ENCODE assay signal across 19 mouse cellular contexts in genomic region chr10:40129134-40129533, GRCm38 (mm10). TPM values are rescaled to one million over a fixed set of nuclear protein-coding genes. Genes with fewer than 3 reads are reported as not detected.
DNase-seq lines count a peak whose midpoint lies in the region; ATAC-seq and TF ChIP-seq lines count a peak whose summit lies in the region.
"Had no signal": no experiment of that assay in that cellular context is flagged by ENCODE, and none has a peak within 500 bp of the region (broad histone marks: within the 10 kb centered on the region; RNA-seq: fewer than 3 reads in every experiment).

No protein-coding gene starts in this region.

- 0 out of 2 replicates have a peak overlapping the region, but pooled peaks have one; percentile 2 for H3K27ac ChIP-seq in embryonic facial prominence, embryonic 13.5 days
- no peak overlapping the region for H3K27ac ChIP-seq in embryonic facial prominence, embryonic 10.5 days (replicated peaks)
- no peak overlapping the region for H3K27ac ChIP-seq in liver, adult 2 months (replicated peaks; ENCODE audit: insufficient read depth, low read depth, low read length)
- peak overlapping the region; percentile 98 for H3K27ac ChIP-seq in liver, embryonic 12.5 days
- H3K27ac ChIP-seq in stomach, postnatal 0 days (replicated peaks), result no peak overlapping the region
- H3K27ac ChIP-seq: forebrain, embryonic 10.5 days; hindbrain, embryonic 13.5 days; kidney, embryonic 15.5 days; limb, embryonic 13.5 days; midbrain, embryonic 13.5 days; neural tube, embryonic 13.5 days had no signal

- TF ChIP-seq EP300 in stomach, postnatal 0 days (optimal IDR thresholded peaks at IDR 0.05), result no peak

- no peak overlapping the region for H3K4me3 ChIP-seq in embryonic facial prominence, embryonic 13.5 days
- no peak overlapping the region for H3K4me3 ChIP-seq in embryonic facial prominence, embryonic 10.5 days
- no peak overlapping the region for H3K4me3 ChIP-seq in liver, adult 2 months (ENCODE audit: insufficient read depth, low read depth, low read length)
- H3K4me3 ChIP-seq in liver, embryonic 12.5 days, result no peak overlapping the region
- H3K4me3 ChIP-seq in stomach, postnatal 0 days (ENCODE audit: low read depth, low read length), result no peak overlapping the region
- H3K4me3 ChIP-seq: forebrain, embryonic 10.5 days; hindbrain, embryonic 13.5 days; kidney, embryonic 15.5 days; limb, embryonic 13.5 days; midbrain, embryonic 13.5 days; neural tube, embryonic 13.5 days had no signal

- H3K79me2 ChIP-seq in liver, adult 2 months (ENCODE audit: control insufficient read depth, insufficient read depth, low read length), result peaks cover 13% of the 10 kb centered on the region

- no peak for TF ChIP-seq POLR2A in liver, adult 2 months (IDR thresholded peaks at IDR 0.05; ENCODE audit: extremely low read depth, insufficient read depth, low read length)

- H3K4me1 ChIP-seq in embryonic facial prominence, embryonic 13.5 days, result peaks cover 6% of the 10 kb centered on the region
- H3K4me1 ChIP-seq in embryonic facial prominence, embryonic 10.5 days, result no peaks in the 10 kb centered on the region
- peaks cover 6% of the 10 kb centered on the region for H3K4me1 ChIP-seq in liver, adult 2 months (ENCODE audit: control insufficient read depth, insufficient read depth, low read length)
- peaks cover 94% of the 10 kb centered on the region for H3K4me1 ChIP-seq in liver, embryonic 12.5 days
- H3K4me1 ChIP-seq in stomach, postnatal 0 days (replicated peaks; ENCODE audit: control insufficient read depth, insufficient read depth), result no peaks in the 10 kb centered on the region
- H3K4me1 ChIP-seq: forebrain, embryonic 10.5 days; hindbrain, embryonic 13.5 days; kidney, embryonic 15.5 days; limb, embryonic 13.5 days; midbrain, embryonic 13.5 days; neural tube, embryonic 13.5 days had no signal

- no peaks in the 10 kb centered on the region for H3K9me3 ChIP-seq in embryonic facial prominence, embryonic 13.5 days
- H3K9me3 ChIP-seq in embryonic facial prominence, embryonic 10.5 days, result no peaks in the 10 kb centered on the region
- H3K9me3 ChIP-seq in liver, embryonic 12.5 days (replicated peaks), result no peaks in the 10 kb centered on the region
- no peaks in the 10 kb centered on the region for H3K9me3 ChIP-seq in stomach, postnatal 0 days (ENCODE audit: control insufficient read depth, low read length)
- H3K9me3 ChIP-seq: forebrain, embryonic 10.5 days; hindbrain, embryonic 13.5 days; kidney, embryonic 15.5 days; limb, embryonic 13.5 days; midbrain, embryonic 13.5 days; neural tube, embryonic 13.5 days had no signal

- no peak overlapping the region for H3K9ac ChIP-seq in embryonic facial prominence, embryonic 13.5 days
- no peak overlapping the region for H3K9ac ChIP-seq in liver, adult 2 months (ENCODE audit: low read depth, low read length)
- peak overlapping the region; percentile 15; the same call in 1 of the 2 replicates for H3K9ac ChIP-seq in liver, embryonic 12.5 days
- H3K9ac ChIP-seq in stomach, postnatal 0 days (ENCODE audit: low read length), result no peak overlapping the region
- H3K9ac ChIP-seq: hindbrain, embryonic 13.5 days; kidney, embryonic 15.5 days; limb, embryonic 13.5 days; midbrain, embryonic 13.5 days; neural tube, embryonic 13.5 days had no signal

- DNase-seq in embryonic facial prominence, embryonic 10.5 days (ENCODE audit: low spot score), result no peak
- peak; percentile 12 for DNase-seq in liver, adult 2 months (ENCODE audit: extremely low read depth, low read depth, low spot score)
- no peak for DNase-seq in liver
- no peak for DNase-seq in right cerebral cortex, postnatal 14 days
- no peak for DNase-seq in thymus, postnatal 14 days
- no peak for DNase-seq in stomach, postnatal 0 days (ENCODE audit: low spot score)
- DNase-seq: adrenal gland, adult 2 months; cerebellum, postnatal 10 days; gastrocnemius, postnatal 10 days; kidney, postnatal 4 days; thymus, postnatal 25 days had no signal

- H3K27me3 ChIP-seq in embryonic facial prominence, embryonic 13.5 days, result no peaks in the 10 kb centered on the region
- H3K27me3 ChIP-seq in embryonic facial prominence, embryonic 10.5 days (replicated peaks; ENCODE audit: low read depth, poor library complexity, severe bottlenecking), result no peaks in the 10 kb centered on the region
- H3K27me3 ChIP-seq in liver, adult 2 months (ENCODE audit: control insufficient read depth, insufficient read depth, low read length), result no peaks in the 10 kb centered on the region
- H3K27me3 ChIP-seq in liver, embryonic 12.5 days (replicated peaks), result no peaks in the 10 kb centered on the region
- no peaks in the 10 kb centered on the region for H3K27me3 ChIP-seq in stomach, postnatal 0 days (ENCODE audit: control insufficient read depth, insufficient read depth, low read length)
- H3K27me3 ChIP-seq: hindbrain, embryonic 13.5 days; kidney, embryonic 15.5 days; limb, embryonic 13.5 days; midbrain, embryonic 13.5 days; neural tube, embryonic 13.5 days had no signal

- ATAC-seq in embryonic facial prominence, embryonic 13.5 days (ENCODE audit: insufficient number of reproducible peaks, insufficient read depth, low FRiP score, low TSS enrichment, low read depth), result no peak
- no peak for ATAC-seq in liver, embryonic 12.5 days
- ATAC-seq in stomach, postnatal 0 days (ENCODE audit: low FRiP score, low TSS enrichment), result no peak
- ATAC-seq: midbrain, embryonic 13.5 days had no signal

- no peak for TF ChIP-seq CTCF in liver, adult 2 months (IDR thresholded peaks at IDR 0.05; ENCODE audit: low read depth, low read length)
- no peak for TF ChIP-seq CTCF in stomach, postnatal 0 days (IDR thresholded peaks at IDR 0.05; ENCODE audit: low read depth)

- no peak overlapping the region for H3K4me2 ChIP-seq in embryonic facial prominence, embryonic 13.5 days
- H3K4me2 ChIP-seq in liver, embryonic 12.5 days, result peak overlapping the region; percentile 15
- H3K4me2 ChIP-seq in stomach, postnatal 0 days (replicated peaks; ENCODE audit: low read depth), result no peak overlapping the region
- H3K4me2 ChIP-seq: hindbrain, embryonic 13.5 days; kidney, embryonic 15.5 days; limb, embryonic 13.5 days; midbrain, embryonic 13.5 days; neural tube, embryonic 13.5 days had no signal

- H3K36me3 ChIP-seq in embryonic facial prominence, embryonic 13.5 days, result no peaks in the 10 kb centered on the region
- no peaks in the 10 kb centered on the region for H3K36me3 ChIP-seq in embryonic facial prominence, embryonic 10.5 days (replicated peaks)
- peaks cover 4% of the 10 kb centered on the region for H3K36me3 ChIP-seq in liver, adult 2 months (ENCODE audit: control insufficient read depth, insufficient read depth, low read length)
- H3K36me3 ChIP-seq in liver, embryonic 12.5 days, result peaks cover 42% of the 10 kb centered on the region
- H3K36me3 ChIP-seq in stomach, postnatal 0 days (ENCODE audit: control insufficient read depth, insufficient read depth, low read length), result no peaks in the 10 kb centered on the region
- H3K36me3 ChIP-seq: forebrain, embryonic 10.5 days; hindbrain, embryonic 13.5 days; kidney, embryonic 15.5 days; limb, embryonic 13.5 days; midbrain, embryonic 13.5 days; neural tube, embryonic 13.5 days had no signal

RNA-seq across cellular contexts. Expression of gene Slc16a10, which starts 12.9 kb away (rescaled TPM):
- 6.8 and 9.5 TPM in 2 replicates for polyA plus RNA-seq in embryonic facial prominence, embryonic 13.5 days (2015; fragmentation: Nextera tagmentation; extraction: Ambion mirVana)
- 6.0 and 7.8 TPM in 2 replicates for polyA plus RNA-seq in embryonic facial prominence, embryonic 10.5 days (2016; fragmentation: Nextera tagmentation; extraction: Ambion mirVana)
- total RNA-seq in liver, adult 2 months (2014; rRNA removed), result 72.2 and 76.0 TPM in 2 replicates
- polyA plus RNA-seq in liver, adult 2 months (2012; rRNA removed), result 55.4 and 61.4 TPM in 2 replicates
- polyA plus RNA-seq in liver, embryonic 12.5 days (2016; fragmentation: Nextera tagmentation; extraction: Ambion mirVana), result 93.9 and 99.9 TPM in 2 replicates
- 2.5 and 2.6 TPM in 2 replicates for polyA plus RNA-seq in stomach, postnatal 0 days (2015; fragmentation: Nextera tagmentation; extraction: Ambion mirVana)

Comparison
In these comparisons a context has a peak if more than half of its experiments do, and no peak if none do; other contexts are left out.
1. H3K27ac ChIP-seq: peak in embryonic facial prominence, embryonic 13.5 days (single experiment) and liver, embryonic 12.5 days (single experiment); none in embryonic facial prominence, embryonic 10.5 days (single experiment), liver, adult 2 months (single experiment) and stomach, postnatal 0 days (single experiment).